Mouse (Mus musculus): ENCODE data around the gene Rassf3.

The Rassf3 gene

DNA sequence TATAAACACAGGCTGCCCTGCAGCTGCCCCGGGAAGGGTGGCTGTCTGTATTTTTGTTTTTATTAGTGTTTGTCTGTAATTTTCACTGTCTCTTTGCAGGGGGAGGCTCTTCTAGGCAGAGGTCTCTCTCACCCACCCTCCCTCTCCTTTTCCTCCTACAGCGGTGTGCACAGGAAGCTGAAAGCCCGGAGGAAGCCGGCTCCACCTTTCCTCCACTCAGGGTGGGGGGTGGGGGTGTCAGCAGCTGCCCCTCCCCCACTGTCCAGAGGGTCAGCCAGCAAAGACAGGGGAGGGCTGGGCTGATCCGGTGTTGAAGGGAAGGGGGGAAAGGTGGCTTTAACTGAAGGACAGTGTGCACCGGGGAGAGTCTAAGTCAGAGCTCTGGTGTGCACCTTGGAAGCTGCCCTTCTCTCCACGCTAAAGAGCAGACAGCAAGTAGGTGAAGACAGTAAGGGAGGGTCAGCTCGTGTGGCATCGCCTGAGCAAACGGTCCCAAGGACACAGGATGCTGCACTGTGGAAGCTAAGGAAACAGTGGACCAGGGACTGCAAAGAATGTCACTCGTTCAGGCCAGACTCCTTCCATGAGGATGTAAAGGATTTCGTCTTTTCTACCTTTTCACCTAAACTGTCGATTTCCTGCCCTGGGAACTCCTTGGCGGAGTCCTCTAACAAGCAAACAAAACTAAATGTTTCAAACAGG, 46.0 kb downstream of the Rassf3 start:
- DNase-seq (ENCODE audit: low read depth): peak; percentile 46

DNA sequence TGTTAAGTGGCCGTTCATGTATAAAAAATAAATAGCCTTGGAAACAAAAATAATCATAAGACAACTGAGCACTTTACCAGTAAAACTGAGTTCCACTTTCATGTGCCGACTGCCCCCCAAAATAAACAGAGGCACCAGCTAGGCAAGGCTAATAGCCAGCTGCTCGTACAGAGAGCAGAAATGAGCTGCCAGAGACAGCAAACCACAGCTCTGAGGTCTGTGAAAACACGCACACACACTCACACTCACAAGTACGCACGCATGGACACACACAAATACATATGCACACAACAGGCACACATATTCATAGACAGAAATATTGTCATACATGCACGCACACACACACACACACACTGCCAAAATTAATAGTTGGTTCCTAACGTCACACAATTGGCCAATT, 46.6 kb downstream of the Rassf3 start:
- DNase-seq (ENCODE audit: low read depth): peak; percentile 43

DNA sequence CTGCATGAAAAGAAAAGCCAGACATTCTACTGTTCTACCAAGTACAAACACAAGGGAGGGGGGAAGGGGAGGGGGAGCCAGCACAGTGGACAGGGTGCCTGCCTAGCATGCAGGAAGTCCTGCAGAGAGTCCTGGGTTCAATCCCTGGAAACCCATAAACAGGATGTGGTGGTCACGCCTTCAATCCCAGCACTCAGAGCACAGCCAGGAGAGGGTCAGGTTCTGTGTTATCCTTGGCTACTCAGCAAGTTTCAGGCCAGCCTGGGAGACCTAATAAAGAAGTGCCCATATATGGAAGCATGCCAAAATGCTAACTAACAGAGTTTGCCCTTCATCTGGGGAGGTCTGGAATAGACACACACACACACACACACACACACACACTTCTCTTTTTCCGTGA, 47.1 kb downstream of the Rassf3 start:
- peak; percentile 49 for DNase-seq (ENCODE audit: low read depth)

DNA sequence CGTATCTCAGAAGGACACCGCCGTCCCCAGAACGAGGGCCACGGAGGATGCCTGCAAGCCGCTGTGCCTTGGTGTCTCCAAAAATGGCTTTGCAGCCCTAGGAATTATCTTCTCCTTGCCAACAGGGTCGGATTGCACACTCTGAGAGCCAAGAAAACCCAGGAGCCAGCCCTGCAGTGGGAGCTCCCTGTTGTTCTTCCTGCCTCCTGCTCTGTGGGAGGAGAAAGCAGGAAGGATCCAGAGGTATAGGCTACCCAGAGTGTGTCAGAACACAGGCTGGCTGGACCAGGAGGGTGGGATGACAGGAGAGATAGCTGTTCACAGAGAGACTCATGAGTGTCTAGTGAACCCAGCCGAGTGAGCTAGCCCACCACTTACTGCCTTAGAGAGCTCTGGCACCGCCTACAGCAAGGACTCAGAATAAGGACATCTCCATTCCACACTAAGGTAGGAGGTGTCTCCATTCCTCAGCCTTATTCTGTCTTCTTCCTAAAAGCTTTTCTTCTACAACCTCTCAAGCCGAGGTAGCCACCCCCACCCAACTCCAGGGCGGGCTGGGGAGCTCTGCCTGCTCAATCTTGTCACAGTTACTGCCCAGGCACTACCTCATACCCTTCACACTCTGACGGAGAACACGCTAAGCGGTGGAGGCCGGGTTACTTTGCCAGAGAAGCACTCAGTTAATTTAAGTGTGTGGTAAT, 48.0 kb downstream of the Rassf3 start:
- DNase-seq (ENCODE audit: low read depth): no peak

DNA sequence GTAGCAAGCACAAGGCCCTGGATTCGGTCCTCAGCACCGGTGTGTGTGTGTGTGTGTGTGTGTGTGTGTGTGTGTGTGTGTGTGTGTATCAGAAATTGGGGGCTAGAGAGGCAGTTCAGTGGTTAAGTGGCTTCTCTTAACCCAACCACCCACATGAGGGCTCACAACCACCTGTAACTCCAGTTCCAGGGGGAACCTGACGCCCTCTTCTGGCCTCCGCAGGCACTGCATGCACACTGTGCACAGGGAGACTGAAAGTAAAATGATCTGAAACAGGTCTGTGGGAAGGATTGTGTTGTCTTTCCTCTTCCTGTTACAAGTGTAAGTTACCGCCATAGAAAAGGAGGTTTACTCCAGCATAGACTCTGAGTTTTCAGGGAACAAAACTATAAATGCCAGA, 49.0 kb downstream of the Rassf3 start:
- peak; percentile 73 for DNase-seq (ENCODE audit: low read depth)

DNA sequence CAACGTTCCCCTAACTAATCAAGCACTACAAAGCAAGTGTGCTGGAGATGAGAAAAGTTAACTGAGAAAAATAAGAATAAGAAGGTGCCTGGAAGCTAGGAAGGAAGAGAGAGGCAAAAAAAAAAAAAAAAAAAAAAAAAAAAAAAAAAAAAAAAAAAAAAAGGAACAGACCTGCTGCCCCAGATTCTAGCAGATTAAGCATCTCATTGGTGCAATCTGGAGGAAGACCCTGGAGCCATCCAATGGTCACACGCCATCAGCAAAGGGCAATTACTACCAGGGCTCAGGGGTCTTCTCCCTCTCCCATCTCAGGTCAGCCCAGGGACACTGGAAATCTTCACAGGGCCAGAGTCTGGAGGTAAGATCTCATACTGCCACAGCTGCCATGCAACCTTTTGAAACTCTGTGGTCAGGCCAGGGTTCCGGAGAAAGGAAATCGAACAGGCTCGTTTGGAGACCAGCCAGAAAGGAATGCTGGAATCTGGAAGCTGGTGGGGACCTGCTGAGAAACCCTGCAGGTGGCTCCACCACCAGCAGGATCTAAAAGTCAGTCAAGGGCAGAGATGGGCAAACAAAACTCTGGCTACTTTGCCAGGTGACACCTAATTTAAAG, 49.6 kb downstream of the Rassf3 start:
- peak; percentile 41 for DNase-seq (ENCODE audit: low read depth)

DNA sequence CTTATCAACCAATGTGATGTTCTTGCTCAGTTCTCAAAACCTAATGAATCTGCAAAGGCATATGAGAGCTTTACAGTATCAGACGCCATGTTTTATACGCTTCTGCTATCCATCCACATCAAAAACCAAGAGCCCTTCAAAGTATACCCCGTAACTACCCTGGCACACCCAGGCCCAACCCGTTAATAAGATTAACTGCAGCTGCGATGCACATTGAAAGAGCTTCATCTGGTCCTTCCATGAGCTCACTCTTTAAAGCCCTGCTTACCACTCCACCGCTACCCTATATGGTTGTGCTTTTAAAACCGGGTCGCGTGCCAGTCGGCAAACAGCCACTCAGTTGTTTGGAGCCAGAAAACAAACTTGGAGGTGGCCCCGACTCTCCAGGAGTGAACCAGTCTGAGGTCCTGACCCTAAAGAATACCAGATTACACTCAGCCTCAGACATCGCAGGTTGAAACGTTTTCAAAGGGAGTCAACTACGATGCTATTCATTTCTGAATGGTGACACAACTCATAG, 50.6 kb downstream of the Rassf3 start:
- no peak for DNase-seq (ENCODE audit: low read depth)

DNA sequence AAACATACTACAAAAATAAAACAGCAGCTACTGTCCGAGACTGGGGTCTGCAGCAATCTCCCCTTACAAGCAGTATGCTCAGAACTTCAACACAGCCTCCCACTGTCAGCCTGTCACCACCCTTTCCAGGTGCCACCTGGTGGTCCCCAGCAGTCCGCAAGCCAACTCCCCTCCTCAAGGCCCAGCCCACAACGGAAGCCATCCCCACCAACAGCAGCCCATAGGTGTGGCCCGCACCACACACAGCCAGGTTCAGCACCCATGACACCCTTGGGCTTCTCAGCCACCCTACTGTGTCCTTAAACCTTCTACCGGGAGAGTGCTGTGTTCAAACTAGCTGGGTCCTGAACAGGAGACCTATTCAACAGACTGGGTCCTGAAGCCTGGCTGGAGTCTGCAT, 51.1 kb downstream of the Rassf3 start:
- no peak for DNase-seq (ENCODE audit: low read depth)

DNA sequence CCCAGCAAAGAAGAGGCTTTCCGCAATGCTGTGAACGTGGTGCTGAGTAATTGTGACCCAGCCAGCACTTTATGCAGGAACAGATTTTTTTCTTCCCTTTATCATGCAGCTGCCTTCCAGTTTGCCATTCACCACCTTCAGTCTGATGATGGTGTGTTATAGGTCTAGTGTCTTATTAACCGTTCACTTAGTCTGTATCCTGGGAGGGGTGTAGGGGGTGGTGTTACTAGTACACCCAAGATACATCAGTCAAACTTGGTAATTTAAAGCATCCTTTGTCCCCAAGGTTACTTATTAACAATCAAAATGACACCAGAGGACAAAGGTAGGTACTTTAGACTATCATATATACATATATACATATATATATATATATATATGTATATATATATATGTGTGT, 51.7 kb downstream of the Rassf3 start:
- no peak for DNase-seq (ENCODE audit: low read depth)

DNA sequence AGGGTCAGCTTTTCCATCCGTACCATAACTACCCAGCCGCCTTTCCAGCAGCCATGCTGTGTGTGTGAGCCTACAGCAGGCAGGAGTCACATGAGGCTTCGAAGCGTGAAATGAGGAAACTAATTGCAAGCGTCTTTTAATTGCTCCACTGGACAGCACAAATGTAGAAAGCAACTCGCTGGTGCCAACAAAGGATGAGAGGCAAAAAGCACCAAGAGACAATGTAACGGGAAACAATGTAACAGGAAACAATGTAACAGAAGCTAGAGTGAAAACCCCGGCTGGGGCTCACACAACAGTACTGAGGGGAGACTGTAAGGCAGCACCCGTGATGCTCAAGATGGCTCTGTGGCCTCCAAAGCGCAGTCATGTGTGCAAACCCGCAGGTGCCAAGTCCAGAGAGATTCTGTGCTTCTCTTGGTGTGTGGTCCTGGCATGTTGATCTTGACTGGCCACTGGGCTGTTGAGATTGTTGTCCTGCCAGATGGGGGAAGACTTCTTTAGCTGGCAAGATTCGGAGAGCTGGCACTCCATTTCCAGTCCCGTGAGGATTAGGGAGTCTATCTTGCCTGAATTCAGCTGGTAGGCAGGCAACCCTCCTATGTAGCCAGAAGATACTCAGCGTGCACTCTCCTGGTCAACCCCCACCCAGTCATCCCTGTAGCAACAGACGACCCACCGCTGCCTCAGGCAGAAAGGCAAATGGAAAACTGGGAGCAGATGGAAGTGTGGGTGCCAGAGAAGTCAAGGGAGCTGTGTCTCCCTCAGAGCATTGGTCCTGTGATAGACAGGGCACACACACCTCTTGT, 52.4 kb downstream of the Rassf3 start:
- DNase-seq (ENCODE audit: low read depth): no peak

DNA sequence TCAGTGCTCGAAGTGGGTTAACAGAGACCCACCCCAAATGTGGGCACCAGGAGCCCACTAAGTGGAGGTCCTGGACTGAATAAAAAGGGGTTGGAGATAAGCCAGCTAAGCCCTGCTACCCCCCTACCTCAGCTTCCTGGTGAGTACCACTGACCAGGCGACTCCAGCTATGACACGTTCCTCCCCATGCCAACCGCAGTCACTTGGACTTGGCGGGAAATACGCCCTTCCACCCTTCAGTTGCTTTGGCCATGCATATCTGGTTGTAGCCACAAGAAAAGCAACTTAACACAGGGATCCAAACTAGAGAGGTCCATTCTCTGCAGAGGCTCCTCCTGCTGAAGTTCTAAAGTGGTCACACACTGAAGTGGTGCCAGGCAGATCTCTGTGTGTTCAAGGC, 53.9 kb downstream of the Rassf3 start:
- no peak for DNase-seq (ENCODE audit: low read depth)

DNA sequence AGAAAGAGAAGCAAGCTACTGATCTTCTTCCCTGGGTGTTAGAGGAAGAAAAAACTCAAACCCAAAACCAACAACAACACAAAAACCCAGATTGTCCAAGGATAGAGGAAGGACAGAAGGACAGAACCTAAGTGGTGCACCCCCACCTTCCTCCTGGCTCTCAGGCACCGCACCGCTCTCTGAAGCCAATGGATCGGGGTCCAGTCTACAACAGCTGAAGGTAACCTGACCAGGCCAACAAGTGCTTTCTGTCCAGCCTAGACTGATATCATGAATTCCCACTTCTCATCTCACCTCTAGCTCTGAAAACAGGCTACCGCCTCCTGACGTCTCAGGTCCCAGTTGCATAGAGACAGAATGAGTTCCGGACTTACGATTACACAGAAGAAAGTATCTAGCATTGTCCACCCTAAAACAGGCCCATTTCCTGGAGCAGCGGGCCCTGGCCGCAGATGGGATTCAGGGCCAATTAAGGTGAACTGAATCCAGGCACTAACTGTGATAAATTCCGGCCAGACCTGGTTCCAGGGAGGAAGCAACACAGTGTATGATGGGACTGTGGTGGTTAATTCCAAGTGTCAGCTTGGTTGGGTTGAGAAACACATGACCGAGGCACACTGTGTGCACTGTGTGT, 54.4 kb downstream of the Rassf3 start:
- DNase-seq (ENCODE audit: low read depth): no peak

DNA sequence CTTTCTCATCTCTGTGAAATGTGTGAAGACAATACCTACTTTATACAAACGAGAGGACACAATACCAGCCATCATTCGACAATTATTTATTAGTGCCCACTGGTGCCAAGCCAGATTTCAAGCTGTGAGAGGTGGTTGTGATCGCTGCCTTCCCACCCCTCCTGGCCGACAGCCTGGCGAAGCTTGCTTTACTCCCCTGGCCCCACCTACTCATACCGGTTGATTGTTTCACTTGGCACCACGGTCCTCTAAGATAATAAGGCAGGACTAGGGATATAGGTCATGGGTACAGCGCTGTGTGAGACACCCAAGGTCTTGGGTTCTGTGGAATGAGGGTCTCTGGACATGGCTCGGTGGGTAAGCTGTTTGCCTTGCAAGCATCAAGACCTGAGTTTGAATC, 55.1 kb downstream of the Rassf3 start:
- no peak for DNase-seq (ENCODE audit: low read depth)

DNA sequence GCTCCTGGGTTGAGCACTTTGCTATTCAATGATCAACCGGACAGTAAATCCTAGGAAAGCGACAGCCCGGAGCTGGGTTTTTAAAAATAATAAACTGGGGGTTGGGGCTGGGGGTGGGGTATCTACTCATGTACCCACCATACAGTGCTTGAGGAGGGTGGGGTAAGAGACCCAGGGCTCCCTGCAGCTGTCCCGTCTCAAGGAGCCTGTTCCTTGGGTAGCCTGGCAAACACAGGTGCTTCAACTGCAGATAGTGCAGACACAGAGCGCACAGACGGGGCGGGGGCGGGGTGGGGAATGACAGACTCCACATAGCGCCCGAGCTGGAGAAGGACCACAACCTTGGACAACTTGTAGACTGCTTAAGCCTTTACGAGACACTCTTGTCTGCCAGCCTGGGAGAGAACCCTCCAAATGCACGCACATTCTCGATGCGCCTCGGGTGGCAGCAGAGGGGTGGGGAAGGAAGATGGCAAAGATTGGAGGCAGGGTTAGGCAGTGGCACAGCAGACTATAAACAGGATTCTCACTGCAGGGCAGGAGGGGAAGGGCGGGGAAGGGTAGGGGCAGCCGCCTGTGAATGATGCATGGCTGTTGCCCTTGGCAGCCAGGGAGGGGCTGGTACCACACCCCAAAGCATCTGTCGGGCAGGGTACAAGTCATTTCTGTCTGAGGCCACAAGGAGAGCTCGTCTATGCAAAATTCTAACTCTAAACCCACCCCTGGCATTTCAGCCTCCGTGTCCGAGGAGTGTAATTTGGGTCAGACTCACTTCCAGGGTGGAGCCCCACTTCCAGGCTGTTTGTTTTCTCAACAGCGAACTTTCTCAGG, 56.3 kb downstream of the Rassf3 start:
- peak; percentile 89 for DNase-seq (ENCODE audit: low read depth)

DNA sequence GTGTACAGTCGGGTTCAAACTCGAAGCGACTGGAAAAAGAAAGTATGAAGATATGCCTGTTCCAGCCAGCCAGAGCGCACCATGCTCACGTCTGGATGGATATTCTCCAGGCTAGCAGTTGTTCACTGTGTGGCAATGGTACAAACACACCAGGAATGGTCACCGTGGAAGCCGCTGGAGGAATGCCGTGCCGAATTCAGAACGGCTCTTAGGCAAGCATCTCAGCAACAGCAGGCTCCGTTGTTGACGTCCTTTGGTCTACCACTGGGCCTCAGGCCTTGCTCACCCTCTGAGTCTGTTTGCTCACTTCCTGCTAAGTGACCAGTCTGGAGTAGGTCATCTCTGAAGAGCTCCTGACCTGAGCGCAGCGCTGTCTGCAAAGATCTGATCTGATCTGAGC, 57.3 kb downstream of the Rassf3 start:
- DNase-seq (ENCODE audit: low read depth): no peak

DNA sequence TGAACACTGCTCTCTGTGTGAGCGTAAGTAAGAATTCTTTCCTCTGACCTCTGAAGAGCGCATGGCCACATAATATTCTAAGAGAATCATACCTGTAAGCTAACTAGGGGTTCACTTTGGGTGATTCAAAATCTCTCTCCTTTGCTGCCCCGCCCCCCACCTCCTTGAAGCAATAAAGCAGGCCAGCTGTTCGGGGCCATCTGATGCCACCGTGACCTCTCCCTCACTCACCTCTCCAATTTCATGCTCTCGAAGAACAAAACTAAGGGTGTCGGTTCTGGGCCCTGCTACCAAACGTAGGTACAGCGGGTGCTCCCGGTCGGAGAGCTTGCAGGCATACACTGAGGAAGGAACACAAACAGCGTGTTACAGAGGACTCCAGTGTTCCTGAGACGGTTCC, 62.0 kb downstream of the Rassf3 start:
- no peak for DNase-seq (ENCODE audit: low read depth)

DNA sequence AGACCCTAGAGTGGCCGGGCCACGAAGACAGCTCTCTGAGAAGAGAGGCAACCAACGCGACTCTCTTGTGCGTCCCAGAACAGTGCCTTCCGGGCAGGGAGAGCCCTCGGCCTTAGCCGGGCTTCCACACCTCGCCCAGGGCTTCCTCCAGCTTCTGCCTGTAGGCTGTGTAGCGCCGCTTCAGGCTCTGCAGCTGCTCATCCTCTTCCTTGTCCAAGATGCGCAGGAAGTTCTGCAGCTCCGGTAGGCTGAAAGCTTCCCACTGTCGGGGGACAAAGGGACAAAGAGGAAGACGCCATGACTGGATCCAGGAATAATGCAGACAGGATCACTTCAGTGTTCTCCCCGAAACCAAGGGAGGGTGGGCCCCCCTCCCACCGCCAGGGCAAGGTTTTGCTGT, 63.3 kb downstream of the Rassf3 start:
- DNase-seq (ENCODE audit: low read depth): no peak

DNA sequence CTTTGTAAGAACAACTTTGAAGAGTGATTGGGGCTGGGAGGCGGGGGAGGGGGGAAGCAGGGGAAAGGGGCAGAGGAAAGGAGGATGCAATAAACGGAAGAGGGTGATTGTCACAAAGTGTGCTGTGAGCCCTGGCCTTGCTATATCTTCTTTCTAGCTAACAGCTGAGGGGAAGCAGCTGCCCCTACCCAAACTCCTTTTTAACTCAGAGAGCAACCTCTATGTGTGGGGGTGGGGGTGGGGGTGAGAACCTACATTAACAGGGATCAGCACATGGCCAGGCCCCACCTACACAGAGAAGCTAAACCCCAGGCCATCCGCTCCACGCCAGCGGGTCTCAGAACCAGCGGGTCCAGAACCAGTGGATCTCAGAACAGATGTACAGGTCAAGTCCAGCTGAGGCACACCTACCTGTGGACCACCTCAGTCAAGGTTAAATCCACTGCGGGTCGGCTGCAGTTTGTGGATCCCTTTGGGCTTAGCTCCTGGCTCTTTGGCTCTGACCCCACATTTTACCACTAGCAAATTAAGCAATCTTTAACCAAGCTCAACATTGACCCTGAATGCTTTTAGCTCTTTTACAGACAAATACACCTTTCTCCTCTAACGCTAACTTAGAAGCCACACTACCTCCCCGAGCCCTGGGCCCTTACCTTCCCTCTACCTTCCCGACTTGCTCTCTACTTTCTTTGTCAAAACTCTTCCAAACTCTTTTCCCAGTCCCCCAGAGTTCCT, 64.3 kb downstream of the Rassf3 start:
- no peak for DNase-seq (ENCODE audit: low read depth)

DNA sequence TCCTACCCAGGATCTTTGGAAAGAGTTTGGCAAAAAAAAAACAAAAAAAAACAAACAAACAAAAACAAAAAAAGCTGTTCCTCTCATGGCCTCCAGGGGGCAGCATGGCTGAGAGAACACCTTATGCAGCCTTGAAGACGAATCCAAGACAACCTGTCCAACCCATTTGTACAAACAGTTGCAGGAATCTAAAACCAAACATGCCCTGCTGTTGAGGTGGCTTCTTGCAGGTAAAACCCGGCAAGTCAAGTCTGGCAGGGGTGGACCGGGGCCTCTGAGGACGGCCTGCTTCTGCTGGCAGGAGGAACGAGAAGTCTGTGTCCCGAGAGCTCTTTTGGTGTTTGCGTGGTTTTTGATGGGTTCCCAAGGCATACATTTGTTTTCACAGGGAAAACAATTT, 66.4 kb downstream of the Rassf3 start:
- DNase-seq (ENCODE audit: low read depth): peak; percentile 82

DNA sequence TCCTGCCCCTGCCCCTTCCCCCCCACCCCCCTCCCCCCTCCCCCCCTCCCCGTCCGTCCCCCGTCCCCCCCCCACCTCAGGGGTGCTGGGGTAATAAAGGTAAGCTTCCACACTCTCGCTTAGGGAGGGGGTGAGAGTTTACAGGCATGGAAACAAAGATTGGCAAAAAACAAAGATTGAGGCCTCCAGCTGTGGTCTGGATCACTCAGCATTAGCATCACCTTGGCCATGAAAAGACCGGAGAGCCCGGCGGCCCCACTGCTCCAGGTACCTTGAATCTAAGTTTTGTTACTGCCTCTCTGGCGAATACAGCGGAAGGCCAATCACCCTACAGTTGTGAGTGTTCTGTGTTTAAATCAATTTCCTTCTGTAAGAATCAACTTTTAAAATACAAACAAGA, 72.2 kb downstream of the Rassf3 start:
- no peak for DNase-seq (ENCODE audit: low read depth)

All from naive thymus-derived CD4-positive, alpha-beta T cell, adult 2 months (primary cell).